Mouse (Mus musculus) liver, embryonic 14.5 days (tissue): ENCODE data around the gene 4922502D21Rik. TPM values are rescaled to one million over a fixed set of nuclear protein-coding genes. Genes with fewer than 3 reads are reported as not detected.
"Not testable (repeated sequence)": the region's sequence is repeated elsewhere in the genome, so short reads cannot be mapped to it uniquely, and the experiment has no call there.

Experiments
- ATAC-seq: fragments of 200-750 bp; cut with Nextera tagmentation; 2 replicates; pipeline ENCODE4 v1.8.0; 2017; ENCODE audit warnings: moderate number of reproducible peaks, mild to moderate bottlenecking, moderate library complexity; ENCODE audit not compliant: insufficient read depth
- DNase-seq, 3 experiments: peaks; one replicate each; pipeline ENCODE4 v3.0.0-alpha.2; 2012 to 2013; ENCODE audit warnings: low read depth in 3 of 3, low spot score in 3 of 3
- H3K27ac ChIP-seq: fragments of 300-500 bp; sonication (generic); 2 replicates; pipeline ENCODE4 v1.5.1; 2014; ENCODE audit warnings: moderate library complexity, mild to moderate bottlenecking, control low read depth, inconsistent platforms
- H3K27me3 ChIP-seq: fragments of 300-500 bp; sonication (generic); 2 replicates; pipeline ENCODE4 v1.6.1; 2014; ENCODE audit warnings: mild to moderate bottlenecking, low read length, moderate library complexity; ENCODE audit not compliant: control insufficient read depth, insufficient read depth
- H3K36me3 ChIP-seq: fragments of 300-500 bp; sonication (generic); replicated peaks from 2 replicates; pipeline ENCODE4 v1.6.1; 2014; ENCODE audit warnings: low read depth; ENCODE audit not compliant: control insufficient read depth, insufficient read depth
- H3K4me1 ChIP-seq, 2 experiments: fragments of 200-500 bp in 1 of 2; fragments of 300-500 bp in 1 of 2; sonication (generic) in 1 of 2; replicated peaks; 2 replicates each; pipeline ENCODE4 v1.6.1; 2012 to 2014; ENCODE audit warnings: antibody characterized with exemption in 1 of 2, inconsistent platforms in 1 of 2, low read length in 1 of 2; ENCODE audit not compliant: control insufficient read depth in 2 of 2, insufficient read depth in 2 of 2
- H3K4me2 ChIP-seq: fragments of 300-500 bp; sonication (generic); 2 replicates; pipeline ENCODE4 v1.6.1; 2014; ENCODE audit warnings: low read depth, mild to moderate bottlenecking, control low read depth, moderate library complexity
- H3K4me3 ChIP-seq, 2 experiments: fragments of 200-500 bp in 1 of 2; fragments of 300-500 bp in 1 of 2; sonication (generic) in 1 of 2; 2 replicates each; pipeline ENCODE4 v1.5.1; 2012 to 2014; ENCODE audit warnings: low read depth in 2 of 2, low read length in 2 of 2, mild to moderate bottlenecking in 2 of 2, control low read depth in 1 of 2, inconsistent platforms in 1 of 2, moderate library complexity in 1 of 2; ENCODE audit not compliant: insufficient read depth in 1 of 2
- H3K9ac ChIP-seq: fragments of 300-500 bp; sonication (generic); replicated peaks from 2 replicates; pipeline ENCODE4 v1.6.1; 2014; ENCODE audit warnings: mild to moderate bottlenecking, control low read depth, moderate library complexity
- H3K9me3 ChIP-seq: fragments of 300-500 bp; sonication (generic); 2 replicates; pipeline ENCODE4 v1.6.1; 2016; ENCODE audit warnings: low read length, mixed read lengths; ENCODE audit not compliant: control insufficient read depth
- CTCF ChIP-seq: IDR thresholded peaks from 2 replicates; pipeline ENCODE4 v1.5.1; 2016; ENCODE audit warnings: antibody characterized with exemption, low read depth, control low read depth
- EP300 ChIP-seq: IDR thresholded peaks from 2 replicates; pipeline ENCODE4 v1.6.1; 2016; ENCODE audit warnings: antibody characterized with exemption, low read depth
- WGBS: fragments of 180-500 bp; shearing (Covaris S2); extraction: QIAGEN DNeasy Blood & Tissue Kit; methylation state at CpG from one replicate; pipeline ENCODE4 v1.1.7; 2014; ENCODE audit not compliant: insufficient replicate concordance; 5-methylcytosine and 5-hydroxymethylcytosine counted together
- polyA plus RNA-seq, 2 experiments: library from polyadenylated mRNA; depleted of rRNA in 1 of 2; stranded (reverse) in 1 of 2; unstranded in 1 of 2; fragments of >200 nt; fragmentation: Nextera tagmentation in 1 of 2; extraction: Ambion mirVana in 1 of 2; gene quantifications; 2 replicates each; pipeline versions ENCODE4 v1.2.1 to v1.2.3; 2012 to 2014

The 4922502D21Rik gene
- polyA plus RNA-seq, 2 experiments: not detected

GRCm38 (mm10) chr6:129349524-129350352 lies 18.1 kb upstream of the 4922502D21Rik start:
- Histone ChIP-seq H3K27me3 (no peaks in the 10 kb centered on the region), H3K9me3 (no peaks in the 10 kb centered on the region), H3K36me3 (no peaks in the 10 kb centered on the region), H3K4me3 (no peak overlapping the region), H3K4me1 (no peaks in the 10 kb centered on the region), H3K27ac (no peak overlapping the region), H3K9ac (no peak overlapping the region), H3K4me2 (no peak overlapping the region)
- peak in 1 of 3 experiments; percentile 11 for DNase-seq
- 19% methylated on average over 4 of the region's 4 CpGs for WGBS
- no peak for TF ChIP-seq CTCF
- 0 out of 2 replicates have a peak, but pooled peaks have one; percentile 2 for TF ChIP-seq EP300
- ATAC-seq: peak; percentile 67; the same call in 1 of the 2 replicates

DNA sequence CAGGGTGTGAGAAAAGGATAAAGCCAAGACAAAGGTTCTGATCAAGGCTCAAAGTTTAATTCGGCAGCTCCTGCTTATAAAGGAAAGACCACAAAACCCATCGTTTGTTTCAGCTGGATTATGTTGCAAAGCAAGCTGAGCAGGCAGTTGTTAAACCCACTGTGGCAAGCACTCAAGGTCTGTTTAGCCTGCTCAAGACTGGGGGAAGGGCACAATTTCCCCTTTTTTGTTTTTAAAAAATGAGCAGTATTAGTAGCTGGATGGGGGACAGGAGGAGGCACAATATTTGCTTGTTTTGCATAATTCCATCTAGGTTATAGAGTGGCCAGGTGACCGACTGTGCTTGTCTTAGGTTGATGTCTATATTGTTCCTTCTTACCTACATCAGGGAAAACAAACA lies 12.8 kb upstream of the 4922502D21Rik start:
- ATAC-seq: no peak
- Histone ChIP-seq H3K9ac (no peak overlapping the region), H3K27me3 (no peaks in the 10 kb centered on the region), H3K9me3 (no peaks in the 10 kb centered on the region), H3K36me3 (no peaks in the 10 kb centered on the region), H3K4me2 (no peak overlapping the region), H3K4me3 (no peak overlapping the region), H3K27ac (no peak overlapping the region), H3K4me1 (no peaks in the 10 kb centered on the region)
- no peak for TF ChIP-seq EP300
- no peak for TF ChIP-seq CTCF
- DNase-seq: no peak
- WGBS: 29% methylated on average over 3 of the region's 3 CpGs

DNA sequence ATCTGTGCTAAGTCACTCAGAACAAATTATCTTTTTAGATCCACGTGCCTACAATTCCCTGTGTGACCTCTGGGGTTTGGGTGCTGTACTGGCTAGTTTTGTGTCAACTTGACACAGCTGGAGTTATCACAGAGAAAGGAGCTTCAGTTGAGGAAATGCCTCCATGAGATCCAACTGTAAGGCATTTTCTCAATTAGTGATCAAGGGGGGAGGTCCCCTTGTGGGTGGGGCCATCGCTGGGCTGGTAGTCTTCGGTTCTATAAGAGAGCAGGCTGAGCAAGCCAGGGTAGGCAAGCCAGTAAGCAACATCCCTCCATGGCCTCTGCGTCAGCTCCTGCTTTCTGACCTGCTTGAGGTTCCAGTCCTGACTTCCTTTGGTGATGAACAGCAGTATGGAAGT lies 10.8 kb upstream of the 4922502D21Rik start, which contains the start of gene Clec12a:
Clec12a (plus strand) TSS at position 301 of the 400 bp plus-strand sequence.
- not testable (repeated sequence) for H3K27me3 ChIP-seq, H3K36me3 ChIP-seq, DNase-seq, ATAC-seq, H3K4me1 ChIP-seq, H3K4me3 ChIP-seq, H3K4me2 ChIP-seq, H3K27ac ChIP-seq, H3K9ac ChIP-seq, H3K9me3 ChIP-seq
- 53% methylated on average over 4 of the region's 4 CpGs for WGBS

DNA sequence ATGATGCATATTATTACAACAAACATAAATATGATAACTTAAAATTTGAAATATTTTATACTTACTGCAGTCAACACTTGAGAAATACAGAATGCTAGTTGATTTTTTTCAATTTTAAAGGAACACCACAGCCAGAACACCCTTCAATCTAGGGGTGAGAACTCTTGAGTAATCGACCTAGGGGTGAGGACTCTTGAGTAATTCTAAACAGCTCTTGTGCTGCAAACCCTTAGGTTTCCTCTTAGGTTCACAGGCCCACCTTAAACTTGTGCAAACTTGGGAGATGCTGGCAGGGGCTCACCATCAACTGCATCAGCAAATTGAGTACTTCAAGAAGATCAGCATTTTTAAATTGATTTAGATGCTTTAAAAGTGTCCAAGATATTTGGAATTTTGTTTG lies 6.2 kb upstream of the 4922502D21Rik start:
- no peak for DNase-seq
- Histone ChIP-seq H3K36me3 (no peaks in the 10 kb centered on the region), H3K4me1 (no peaks in the 10 kb centered on the region), H3K4me3 (no peak overlapping the region), H3K27ac (no peak overlapping the region), H3K9me3 (no peaks in the 10 kb centered on the region), H3K27me3 (no peaks in the 10 kb centered on the region), H3K4me2 (no peak overlapping the region), H3K9ac (no peak overlapping the region)
- WGBS: 27% methylated on average over 1 of the region's 1 CpGs
- ATAC-seq: no peak
- TF ChIP-seq EP300 (no peak), CTCF (no peak)

DNA sequence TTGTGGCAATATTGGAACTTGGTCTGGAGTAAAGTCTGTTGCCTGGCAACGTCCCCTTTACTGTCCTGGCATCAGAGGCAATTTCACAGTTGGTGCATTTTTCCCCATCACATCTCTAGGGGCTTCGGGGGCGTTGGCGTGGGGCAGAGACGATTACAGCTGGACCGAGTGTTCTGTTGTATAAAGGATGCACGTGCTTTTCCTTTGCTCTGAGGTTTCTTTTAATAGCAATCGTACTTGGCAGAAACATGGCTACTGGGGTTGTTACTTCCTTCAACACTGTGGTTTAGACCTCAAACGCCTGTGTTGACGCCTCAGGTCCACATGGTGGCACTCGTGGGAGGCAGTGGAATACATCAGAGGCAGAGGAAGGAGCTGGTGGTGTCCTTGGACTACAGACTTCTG lies 2.1 kb upstream of the 4922502D21Rik start:
- H3K4me1 ChIP-seq: no peaks in the 10 kb centered on the region
- no peak overlapping the region for H3K27ac ChIP-seq
- WGBS: 10% methylated on average over 11 of the region's 11 CpGs
- H3K9me3 ChIP-seq: no peaks in the 10 kb centered on the region
- no peak overlapping the region for H3K9ac ChIP-seq
- ATAC-seq (peak; percentile 64; the same call in 1 of the 2 replicates), DNase-seq (peak; percentile 22 to 31 (median 27))
- H3K4me2 ChIP-seq: no peak overlapping the region
- H3K27me3 ChIP-seq: no peaks in the 10 kb centered on the region
- peak; percentile 77 for TF ChIP-seq CTCF
- TF ChIP-seq EP300: no peak
- H3K4me3 ChIP-seq: no peak overlapping the region
- no peaks in the 10 kb centered on the region for H3K36me3 ChIP-seq
